Mouse (Mus musculus) 3T3-L1 (cell line): ENCODE results near the gene Stxbp3.

ENCODE experiments used
- DNase-seq: peaks from one replicate; pipeline ENCODE4 v3.0.0-alpha.2; 2015; ENCODE audit warnings: low read depth, low spot score

Stxbp3 gene

DNA sequence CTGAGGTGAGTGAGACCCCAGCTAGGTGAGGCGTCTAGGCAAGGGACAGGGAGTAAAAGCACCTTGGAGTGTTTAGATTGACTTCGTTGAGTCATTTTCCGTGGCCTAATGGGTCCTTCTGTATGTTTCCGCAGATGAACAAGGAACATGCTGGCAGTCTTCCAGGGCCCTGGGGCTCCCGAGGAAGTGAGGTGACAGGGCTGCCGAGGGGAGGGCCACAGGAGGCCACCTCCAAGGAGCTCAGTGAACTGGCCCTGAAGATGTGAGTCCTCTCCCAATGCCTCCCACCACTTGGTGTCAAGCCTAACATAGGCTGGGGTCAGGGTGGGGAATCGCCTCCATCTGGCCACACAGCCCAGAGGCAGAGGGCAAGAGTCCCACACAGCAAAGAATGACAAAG lies 75.3 kb downstream of the Stxbp3 start:
- DNase-seq: no peak

- peak; percentile 60 for DNase-seq
These were observed 76.6 kb downstream of the Stxbp3 start for GRCm38 (mm10) chr3:108763691-108764090.

DNA sequence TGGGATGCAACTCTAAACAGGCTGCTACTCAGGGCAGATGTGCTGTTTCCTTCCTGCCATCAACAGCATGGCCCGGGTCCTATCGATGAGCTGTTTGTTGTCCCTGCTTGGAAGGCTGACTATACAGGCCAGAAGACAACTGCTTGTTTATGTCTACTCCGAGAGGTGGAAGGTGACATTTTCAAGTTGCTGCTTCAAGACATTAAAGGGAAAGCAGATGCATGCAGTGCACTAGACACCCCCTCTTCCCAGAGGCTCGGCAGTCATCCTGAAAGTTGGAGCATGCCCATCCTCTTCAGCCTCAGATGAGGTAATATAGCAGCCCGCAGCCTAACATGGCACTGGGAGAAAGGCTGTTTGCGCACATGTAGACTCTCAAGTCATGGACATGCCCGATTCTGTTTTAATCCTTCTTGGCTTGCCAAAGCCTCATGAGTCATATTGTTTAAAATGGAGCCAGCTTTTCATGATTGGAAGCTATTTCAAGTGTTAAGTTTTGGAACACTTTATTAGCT lies 77.7 kb downstream of the Stxbp3 start:
- peak; percentile 84 for DNase-seq

- DNase-seq: peak; percentile 81
These were observed 80.5 kb downstream of the Stxbp3 start for GRCm38 (mm10) chr3:108759566-108760420.

- no peak for DNase-seq
These were observed 82.8 kb downstream of the Stxbp3 start for GRCm38 (mm10) chr3:108757570-108757969.

GRCm38 (mm10) chr3:108756131-108756530 lies 84.2 kb downstream of the Stxbp3 start:
- no peak for DNase-seq

- no peak for DNase-seq
These were observed 84.8 kb downstream of the Stxbp3 start for GRCm38 (mm10) chr3:108755542-108755941.

DNA sequence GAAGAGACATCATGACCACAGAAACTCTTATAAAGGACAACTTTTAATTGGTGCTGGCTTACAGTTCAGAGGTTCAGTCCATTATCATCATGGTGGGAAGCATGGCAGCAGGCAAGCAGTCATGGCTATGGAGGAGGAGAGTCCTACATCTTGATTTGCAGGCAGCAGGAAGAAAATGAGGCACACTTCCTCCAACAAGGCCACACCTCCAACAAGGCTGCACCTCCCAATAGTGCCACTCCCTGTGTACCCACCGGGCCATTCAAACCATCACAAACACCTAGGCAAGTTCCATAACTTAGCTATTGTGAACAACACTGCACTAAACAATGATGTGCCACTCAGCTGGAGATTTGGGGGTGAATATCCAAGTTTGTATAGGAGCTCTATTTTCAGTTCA lies 85.8 kb downstream of the Stxbp3 start:
- DNase-seq: no peak

GRCm38 (mm10) chr3:108751691-108752090 lies 88.6 kb downstream of the Stxbp3 start:
- no peak for DNase-seq

DNA sequence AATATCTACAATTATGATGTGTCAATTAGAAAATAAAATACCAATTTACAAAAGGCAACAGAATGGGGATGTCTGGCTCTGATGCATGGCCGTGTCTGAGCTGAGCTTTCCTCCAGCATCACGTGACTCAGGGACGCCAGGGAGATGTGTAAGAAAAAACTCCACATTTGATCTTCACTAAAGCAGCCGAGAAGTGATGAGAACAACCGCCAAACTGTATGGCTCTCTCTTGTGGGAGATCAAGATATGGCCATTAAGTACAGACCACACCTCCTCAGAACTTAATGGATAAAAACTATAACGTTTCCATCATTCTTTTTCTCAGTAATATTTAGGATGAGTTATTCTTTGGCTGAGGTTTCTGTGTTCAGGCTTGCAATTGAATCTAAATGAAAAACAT lies 89.3 kb downstream of the Stxbp3 start:
- peak; percentile 61 for DNase-seq

- DNase-seq: no peak
These were observed 96.3 kb downstream of the Stxbp3 start for GRCm38 (mm10) chr3:108744060-108744459.
